Mouse (Mus musculus): ENCODE measurements around the gene Enpp5.

Gene Enpp5

DNA sequence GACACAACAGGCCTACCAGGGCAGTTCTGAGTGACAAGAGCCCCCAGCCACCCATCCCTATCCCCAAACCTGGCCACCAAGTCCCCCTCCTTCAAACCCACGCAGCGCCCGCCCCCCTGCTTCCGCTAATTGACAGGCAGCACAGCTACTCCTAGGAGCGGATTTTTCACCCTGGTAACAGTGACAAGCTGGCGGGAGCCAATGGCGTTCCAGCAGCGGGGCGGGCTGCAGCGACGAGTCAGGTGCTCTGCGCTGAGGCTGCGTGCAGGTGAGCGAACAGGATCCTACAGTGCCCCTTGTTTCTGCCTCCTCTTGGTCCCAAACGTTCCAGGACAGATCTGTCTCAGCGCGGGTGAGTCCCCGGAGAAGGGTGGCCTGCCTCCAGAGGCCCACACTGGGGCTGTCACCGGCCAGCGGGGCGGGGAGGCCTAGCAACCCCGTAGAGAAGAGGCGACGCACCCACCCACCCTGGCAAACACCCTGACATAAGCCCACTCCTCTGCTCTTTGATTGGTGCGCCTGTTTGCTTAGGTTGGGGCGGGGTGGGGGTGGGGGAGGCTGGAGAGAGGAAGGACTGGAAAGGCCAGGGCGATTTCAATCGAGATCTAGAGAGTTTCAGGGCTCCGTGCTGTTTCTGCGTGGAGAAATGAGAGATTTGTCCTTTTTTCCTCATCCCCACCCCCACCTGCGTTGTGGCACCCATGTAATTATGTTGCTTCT lies at the start of gene Enpp5:
Gene Enpp5, plus strand, starts transcription at position 183 of the 720 bp plus-strand sequence.
- DNase-seq (ENCODE audit: low spot score): peak; percentile 83

DNA sequence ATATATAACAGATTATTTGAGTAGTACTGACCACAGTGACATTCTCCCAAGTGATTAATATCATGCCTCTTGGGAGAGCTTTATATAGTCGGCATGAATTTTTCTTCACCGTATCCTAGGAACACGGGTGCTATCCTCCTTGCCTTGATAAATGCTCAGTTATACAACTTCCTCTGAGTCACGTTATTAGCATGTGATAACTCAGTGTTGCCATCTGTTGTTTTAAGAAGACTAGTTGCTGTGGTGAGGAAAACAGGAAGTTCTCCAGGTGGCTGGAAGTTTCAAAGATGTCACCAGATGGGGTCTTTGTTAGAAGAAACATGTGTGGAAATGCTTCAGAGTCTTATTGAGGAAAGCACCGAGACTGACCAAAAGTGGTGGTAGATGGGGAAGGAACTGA lies 49.0 kb upstream of the Enpp5 start:
- no peak for DNase-seq (ENCODE audit: low spot score)

DNA sequence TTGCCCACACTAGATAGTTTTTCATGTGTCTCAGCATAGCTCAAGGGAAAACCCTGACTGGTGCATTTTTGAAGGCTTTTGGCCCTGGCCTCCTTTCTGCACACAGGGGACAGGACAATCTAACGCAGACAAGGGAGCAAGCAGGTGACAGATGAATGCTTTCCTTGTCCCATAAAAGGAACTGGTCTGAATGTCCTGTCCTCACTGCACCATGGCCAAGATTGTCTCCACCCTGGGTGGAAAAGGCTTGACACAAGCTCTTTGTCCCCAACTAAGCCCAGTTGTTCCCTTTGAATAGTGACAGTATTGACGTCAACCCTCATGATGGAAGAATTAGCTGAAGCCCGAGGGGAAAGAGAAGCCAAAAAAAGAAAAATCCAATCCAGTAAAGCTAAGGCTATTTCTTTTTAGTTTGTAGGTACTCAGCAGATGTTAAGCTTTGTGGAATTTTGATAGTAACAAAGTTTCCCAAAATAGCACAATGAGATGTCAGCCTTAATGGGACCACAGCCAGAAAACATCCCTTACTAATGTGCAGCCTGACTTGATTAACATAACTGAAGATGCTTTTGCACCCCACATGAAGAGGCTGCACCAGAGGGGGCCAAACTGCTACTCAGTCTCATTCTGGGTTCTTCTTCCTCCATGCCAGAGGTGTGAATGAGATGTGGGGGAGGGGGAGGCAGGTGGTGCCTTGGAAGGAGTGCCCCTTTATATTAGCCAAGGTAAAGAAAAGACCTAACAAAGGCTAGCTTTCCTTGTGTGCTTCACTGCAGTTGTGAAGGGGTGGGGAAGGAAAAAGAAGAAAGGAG lies 47.6 kb upstream of the Enpp5 start:
- DNase-seq (ENCODE audit: low spot score): no peak

DNA sequence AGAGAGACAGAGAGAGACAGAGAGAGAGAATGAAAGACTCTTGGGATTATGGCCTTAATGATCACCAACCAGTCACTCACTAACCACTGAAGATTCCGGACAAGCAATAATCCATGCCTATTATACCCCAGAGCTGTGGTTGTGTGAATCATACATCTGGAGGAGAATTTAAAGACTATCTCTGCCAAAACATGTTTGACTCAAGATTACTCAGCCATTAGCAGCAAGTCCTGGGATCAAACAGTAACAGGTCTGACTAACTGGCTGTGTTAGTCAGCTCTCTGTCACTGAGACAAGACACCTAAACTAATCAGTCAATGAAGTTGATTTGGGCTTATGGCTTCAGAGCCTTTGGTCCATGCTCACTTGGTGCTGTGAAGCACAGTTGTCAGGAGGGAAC lies 43.6 kb upstream of the Enpp5 start:
- no peak for DNase-seq (ENCODE audit: low spot score)

DNA sequence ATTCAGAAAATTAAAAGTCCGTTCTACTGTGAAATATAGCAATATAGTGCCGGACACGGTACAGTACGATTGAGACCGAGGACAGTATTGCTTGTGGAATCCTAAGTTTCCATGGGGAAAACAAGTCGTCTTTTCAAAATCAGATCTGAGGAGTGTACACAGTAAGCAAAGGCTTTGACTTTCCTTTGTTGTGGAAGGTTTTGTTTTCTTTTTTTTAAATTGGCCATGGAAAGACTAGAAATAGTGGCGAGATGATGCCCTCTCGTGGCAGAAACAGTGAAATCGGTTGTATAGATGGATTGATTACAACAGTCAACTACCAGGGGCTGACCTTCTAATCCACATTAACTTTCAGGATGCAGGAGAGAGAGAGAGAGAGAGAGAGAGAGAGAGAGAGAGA lies 40.0 kb upstream of the Enpp5 start:
- DNase-seq (ENCODE audit: low spot score): peak; percentile 75

DNA sequence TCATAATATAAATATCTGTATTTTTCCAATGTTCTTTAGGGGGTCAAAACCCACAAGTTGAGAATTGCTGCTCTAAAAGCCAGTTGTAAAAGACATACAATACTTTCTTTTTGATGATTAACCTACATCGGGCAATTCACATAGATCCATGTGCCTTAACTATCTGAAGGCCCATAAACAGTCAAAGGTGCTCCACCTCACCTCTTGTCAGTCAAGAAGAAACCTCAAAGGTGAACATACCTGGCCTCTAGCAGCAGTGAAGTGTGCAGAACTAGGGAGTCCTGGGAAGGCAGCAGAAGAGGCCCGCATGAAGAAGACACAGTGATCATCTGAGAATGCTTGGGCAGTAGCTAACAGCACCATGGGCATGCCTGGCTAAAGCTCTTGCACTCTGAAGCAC lies 38.2 kb upstream of the Enpp5 start:
- no peak for DNase-seq (ENCODE audit: low spot score)

DNA sequence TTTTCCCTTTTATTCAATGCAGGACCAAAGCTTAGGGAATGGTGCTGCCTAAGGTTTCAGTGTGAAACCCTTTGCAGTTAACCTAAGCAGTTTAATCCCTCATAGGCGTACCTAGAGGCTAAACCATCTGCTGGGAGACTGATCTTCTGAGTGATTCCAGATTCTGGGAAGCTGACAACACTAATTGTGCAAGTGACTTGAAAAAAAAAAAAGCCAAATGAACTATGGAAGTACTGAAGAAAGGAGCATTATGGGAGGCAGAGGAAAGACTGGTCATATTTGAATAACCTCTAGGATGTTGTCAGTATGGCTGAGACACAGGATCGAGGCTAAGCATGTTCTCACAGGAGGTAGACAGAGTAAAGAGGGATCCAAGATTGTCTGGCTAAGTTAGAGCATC lies 36.3 kb upstream of the Enpp5 start:
- DNase-seq (ENCODE audit: low spot score): no peak

DNA sequence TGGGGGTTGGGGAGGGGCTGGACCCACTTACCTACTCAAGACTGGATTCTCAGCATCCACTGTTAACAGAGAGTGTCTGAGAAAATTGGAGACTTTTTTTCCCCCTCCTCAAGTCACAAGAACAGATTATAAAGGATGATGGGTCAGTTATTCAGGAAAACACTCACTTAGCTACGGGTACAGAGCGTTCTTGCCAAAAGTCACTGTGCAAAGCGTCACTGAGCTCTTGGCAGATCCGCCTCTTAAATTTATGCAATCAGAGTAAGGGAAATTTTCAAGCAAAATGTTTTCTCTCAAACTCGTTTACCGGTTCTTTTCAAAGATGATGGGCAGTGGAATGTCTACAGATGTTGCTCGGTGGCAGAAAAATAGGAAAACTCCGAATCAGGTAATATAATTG lies 35.8 kb upstream of the Enpp5 start:
- no peak for DNase-seq (ENCODE audit: low spot score)

DNA sequence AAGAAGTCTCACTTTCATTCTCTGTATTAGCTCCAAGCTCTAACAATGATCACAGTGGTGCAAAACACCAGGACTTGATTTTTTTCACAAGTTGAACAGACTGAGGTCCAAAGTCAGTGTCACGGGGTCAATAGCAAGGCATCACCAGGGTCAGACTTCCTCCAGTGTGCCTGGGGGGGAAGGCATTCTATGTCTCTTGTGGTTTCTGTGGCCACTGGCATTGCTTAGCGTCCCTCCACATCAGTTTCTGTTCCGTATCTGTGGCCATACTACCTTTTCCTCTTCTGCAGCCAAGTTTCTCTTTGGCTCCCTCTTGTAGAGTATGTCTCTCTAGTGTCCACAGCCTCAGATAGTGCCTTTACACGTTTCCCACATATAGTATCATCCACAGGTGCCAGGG lies 25.2 kb upstream of the Enpp5 start:
- DNase-seq (ENCODE audit: low spot score): no peak

DNA sequence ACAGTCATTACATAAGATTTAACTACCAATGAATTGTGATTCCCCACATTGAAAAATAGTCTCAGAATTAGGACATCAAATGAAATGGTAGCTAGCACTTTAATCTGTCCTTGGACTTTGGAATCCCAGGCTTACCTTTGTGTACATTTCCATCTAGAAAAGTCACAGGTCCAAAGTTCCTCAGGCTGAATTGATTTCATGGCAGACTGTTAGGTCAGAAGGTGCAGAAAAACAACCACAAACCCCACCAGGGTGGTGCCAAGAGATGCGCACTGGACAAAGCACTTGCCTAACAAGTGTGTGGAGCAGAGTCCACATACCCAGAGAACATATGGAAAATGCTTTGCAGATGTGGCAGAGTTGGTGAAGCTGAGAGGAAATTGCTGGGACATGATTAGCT lies 21.5 kb upstream of the Enpp5 start:
- DNase-seq (ENCODE audit: low spot score): no peak

DNA sequence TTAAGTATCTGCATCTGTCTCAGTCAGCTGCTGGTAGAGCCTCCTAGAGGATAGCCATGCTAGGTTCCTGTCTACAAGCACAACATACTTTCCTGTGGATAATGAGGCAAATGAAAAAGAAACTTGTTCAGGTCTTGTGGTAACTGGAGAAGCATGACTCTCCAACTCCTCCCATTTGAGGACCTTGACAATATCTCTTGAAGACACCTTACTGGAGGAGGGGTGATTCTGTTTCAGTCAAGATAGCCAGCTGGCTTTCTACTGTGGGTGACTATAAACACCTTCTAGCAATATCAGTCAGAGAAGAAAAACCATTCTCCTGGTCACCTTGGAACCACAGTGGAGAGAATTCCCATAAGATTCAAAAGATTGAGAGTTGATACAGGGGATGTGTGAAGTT lies 20.5 kb upstream of the Enpp5 start:
- no peak for DNase-seq (ENCODE audit: low spot score)

DNA sequence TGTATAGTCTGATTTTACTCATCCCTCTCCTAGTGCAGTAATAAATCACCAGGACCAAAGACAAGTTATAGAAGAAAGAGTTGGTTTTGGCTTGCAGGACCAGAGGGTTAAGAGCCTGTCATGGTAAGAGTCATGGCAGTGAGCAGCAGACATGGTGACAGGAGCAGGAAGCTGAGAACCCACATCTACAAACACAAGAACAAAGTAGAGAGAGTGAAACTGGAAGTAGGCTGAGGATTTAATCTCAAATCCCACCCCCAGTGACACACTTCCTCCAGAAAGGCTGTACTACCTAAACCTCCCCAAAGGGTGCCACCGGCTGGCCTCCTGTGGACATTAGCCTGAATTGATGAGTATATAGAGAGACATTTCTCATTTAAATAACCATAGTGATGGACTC lies 17.8 kb upstream of the Enpp5 start:
- no peak for DNase-seq (ENCODE audit: low spot score)

DNA sequence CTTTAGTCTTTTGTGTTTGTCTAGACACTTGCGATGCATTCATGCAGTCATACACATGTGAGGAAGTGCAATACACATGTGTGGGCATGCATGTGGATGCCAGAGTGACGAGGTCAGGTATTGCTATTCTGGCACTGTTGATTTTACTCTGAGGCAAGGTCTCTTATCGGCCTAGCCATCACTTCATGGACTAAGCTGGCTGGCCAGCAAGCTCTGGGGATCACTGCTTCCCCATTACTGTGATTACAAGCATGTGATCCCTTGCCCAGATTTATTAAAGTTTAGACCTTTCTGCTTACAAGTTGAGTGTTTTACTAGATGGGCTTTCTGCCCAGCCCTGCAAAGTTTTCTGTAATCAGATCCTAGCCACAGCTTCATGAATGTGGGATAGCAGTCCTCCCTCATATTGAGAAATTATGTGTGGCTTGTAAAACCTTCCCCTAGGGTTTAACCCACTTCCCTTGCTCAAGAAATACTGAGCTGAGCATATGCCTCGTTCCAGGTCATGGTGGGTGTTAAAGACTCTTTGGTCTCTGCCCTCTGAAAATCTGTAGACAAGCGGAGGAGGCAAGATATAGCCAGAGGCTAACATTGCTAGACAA lies 17.2 kb upstream of the Enpp5 start:
- DNase-seq (ENCODE audit: low spot score): no peak

DNA sequence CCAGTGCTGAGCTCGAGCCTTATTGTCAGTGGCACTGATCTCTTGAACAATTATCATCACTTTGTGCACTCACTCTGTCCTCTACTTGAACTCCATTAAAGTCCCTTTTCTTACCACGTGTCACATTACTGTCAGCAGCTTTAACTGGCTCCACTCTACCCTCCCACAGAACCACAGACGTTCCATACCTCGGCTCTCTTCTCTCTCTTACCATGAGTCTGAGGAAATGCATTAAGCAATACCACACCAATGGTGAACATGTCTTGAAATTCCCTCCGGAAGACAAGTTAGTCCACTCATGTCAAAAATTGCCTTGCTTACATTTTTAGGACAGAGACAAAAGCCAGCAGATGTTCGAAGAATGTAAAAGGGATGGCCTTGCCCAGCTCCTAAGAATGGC lies 9.7 kb upstream of the Enpp5 start:
- no peak for DNase-seq (ENCODE audit: low spot score)

DNA sequence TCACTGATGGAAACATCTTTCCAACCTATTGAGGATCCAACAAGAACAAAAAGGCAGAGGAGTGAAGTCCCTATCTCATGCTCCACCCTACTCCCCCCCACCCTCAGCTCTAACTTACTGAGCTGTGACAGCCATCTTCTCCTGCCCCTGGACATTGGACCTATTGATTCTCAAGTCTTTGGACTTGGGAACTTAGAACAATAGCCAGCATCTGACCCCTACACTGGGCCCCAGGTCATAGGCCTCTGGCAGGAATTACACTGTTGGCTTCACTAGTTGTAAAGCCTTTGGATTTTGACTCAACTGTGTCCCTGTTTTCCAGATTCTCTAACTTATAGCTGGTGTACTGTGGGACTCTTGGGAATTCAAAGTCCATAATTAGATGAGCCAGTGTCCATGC lies 6.9 kb upstream of the Enpp5 start:
- no peak for DNase-seq (ENCODE audit: low spot score)

DNA sequence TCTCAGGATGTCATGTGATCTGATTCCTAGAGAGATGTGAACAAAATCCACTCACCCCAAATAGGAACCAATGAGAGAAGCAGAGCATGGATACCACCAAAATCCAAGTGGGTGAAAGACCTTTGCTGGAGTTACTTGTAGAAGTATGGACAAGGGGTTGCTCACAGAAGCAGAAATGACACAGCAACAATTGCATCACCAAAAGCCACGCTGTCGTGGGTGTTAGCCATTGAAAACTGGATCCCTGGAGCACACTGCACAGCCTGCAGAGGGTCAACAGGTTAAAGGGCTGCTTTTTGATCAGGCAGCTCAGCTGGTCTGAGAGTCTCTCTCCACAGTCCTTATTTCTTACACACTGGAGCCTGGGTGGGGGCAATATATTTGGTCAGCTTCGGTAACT lies 3.0 kb upstream of the Enpp5 start:
- no peak for DNase-seq (ENCODE audit: low spot score)

DNA sequence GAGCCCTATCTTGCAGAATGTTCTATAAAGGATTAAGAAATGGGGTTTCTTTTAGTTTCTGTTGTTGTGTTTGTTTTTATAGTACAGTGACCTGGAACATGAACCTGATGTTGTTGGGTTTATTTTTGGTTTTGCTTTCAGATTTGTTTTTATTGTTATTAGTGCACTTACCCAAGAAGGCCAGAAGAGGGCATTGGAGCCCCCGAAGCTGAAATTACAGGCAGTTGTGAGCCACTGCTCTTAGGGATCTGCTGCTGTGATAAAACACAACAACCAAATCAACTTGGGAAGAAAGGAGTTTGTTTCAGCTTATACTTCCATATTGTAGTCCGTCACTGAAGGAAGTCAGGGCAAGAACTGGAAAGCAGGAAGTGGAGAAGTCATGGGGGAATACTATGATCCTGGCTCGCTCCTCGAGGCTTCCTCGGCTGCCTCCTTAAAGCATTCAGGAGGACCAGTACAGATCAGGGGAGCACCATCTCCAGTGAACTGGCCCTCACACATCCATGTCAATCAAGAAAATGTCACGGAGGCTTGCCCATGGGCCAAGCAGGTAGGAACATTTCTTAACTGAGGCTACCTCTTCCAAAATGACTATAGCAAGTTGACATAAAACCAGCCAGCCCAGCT lies 2.4 kb upstream of the Enpp5 start:
- peak; percentile 68 for DNase-seq (ENCODE audit: low spot score)

DNA sequence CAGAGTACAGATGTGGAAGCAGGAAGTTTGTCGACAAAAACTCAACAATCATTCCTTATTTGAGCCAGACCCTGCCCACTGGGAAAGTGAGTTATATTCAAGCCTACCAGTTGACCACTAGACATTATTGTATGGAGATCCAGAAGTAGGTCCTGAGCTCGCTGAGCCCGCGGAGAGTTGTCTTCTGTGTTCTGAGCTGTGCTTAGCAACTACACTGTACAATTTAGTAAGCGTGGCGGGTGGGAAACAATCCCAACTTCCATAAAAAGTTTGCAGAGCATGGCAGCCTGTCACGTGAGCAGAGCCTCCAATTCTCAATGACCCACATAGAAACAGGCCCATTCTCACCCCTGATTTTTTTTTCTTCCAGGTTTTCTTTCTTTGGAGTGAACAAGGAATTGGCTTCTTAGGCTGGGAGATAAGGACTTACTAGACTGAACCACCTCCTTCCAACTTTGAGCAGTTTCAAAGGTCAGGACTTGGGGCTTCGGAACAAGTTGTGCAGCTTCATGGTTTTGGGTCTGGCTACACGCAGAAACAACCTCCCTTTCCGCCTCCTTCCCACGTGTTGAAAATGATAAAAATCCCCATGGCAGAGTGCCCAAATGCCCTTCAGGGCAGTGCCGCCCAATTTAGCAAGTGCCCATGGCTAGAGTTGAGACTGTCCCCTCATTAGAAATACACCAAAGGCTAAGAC lies 1.3 kb upstream of the Enpp5 start:
- DNase-seq (ENCODE audit: low spot score): no peak

DNA sequence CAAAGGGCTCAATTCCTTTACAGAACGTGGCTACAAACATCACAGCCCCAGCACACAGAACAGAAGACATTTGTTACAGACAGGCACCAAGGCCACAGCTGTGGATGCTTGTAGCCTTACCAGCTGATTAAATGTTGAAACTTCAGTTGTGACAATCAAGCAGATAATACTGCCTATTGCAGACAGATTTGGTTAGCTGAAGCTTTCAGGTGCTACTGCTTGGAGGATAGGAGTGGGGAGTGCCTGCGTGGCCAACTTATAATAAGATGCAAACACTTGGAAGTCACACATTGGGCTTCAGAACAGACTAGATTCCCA lies 811 bp upstream of the Enpp5 start:
- DNase-seq (ENCODE audit: low spot score): no peak

DNA sequence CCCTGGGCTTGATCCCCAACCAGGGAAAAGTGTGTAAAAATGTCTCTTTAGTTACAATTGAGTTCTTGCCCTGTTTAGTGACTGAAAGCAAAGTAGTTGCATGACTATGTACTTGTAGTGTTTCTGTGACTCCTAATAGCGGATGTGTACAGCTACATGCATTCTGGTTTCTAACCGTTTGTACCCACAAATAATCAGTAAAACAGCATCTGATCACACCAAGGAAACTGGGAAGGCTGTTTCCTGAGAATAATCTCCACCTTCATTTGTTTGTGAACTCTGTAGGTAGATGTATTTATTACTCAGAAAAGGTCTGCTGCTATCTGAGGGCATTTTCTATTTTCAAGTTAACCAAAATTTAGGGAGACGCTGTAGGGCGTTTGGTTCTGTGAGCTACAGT lies 4.5 kb downstream of the Enpp5 start:
- no peak for DNase-seq (ENCODE audit: low spot score)

DNA sequence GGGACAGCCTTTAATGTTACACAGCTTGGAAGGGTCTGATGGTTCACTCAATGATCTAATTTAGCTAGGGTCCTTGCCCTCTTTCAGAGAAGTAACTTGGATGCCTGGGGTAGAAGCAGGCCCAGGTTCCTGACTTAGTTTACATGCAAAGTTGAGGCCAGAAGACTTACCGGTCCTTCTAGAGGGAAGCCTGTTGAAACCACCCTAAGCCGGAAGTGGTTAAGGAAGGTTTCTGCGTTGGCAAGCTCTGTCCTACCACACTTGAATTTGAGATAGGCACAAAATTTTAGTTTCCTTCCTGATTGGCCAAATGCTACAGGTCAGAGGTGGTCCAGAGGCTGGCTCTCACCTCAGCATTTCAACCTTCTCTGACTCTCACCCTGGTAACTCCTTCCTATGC lies 9.6 kb downstream of the Enpp5 start:
- no peak for DNase-seq (ENCODE audit: low spot score)

DNA sequence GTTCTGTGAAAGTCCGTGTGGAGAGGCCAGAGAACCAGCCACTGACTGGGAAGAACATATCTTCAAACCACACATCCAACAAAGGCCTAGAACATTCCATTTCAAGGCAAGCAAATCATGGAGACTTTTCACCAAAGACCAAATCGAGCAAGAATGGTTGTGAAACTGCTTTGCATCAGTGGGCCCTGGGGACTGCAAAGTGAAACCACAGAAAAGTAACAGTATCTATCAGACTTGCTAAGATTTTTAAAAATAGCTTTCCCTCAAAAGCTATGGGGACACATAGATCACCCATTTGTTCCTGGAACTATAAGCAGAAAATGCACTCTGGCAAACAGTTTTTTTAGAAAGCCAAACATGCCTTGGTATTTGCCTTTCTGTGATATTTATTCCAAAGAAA lies 12.3 kb downstream of the Enpp5 start:
- DNase-seq (ENCODE audit: low spot score): no peak

DNA sequence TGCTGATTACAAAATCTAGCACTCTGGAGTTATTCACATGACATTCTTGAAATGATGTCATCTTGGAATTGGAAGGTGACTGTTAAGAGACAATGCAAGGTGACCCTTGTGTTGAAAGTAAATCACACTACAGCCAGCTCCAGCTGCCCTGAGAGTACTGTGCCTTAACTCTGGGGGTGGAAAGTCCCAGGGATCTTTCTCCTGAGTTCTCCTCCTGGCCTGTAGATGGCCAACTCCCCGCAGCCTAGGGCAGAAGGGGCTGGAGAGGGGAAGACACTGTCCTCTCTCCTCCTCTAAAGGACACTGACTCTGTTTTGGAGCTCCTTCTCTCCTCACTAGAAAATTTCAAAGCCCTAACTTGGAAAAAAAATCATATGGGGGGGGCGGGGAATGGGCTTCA lies 12.9 kb downstream of the Enpp5 start:
- no peak for DNase-seq (ENCODE audit: low spot score)
